Mouse (Mus musculus) hindbrain, embryonic 16.5 days (tissue): ENCODE measurements around the gene Cfap70. TPM values are rescaled to one million over a fixed set of nuclear protein-coding genes. Genes with fewer than 3 reads are reported as not detected.

Experiments used
- ATAC-seq: fragments of 200-750 bp; cut with Nextera tagmentation; 2 replicates; pipeline ENCODE4 v1.8.0; 2017; ENCODE audit warnings: moderate TSS enrichment, moderate library complexity
- H3K27ac ChIP-seq: fragments of 300-500 bp; sonication (generic); 2 replicates; pipeline ENCODE4 v1.5.1; 2014; ENCODE audit warnings: low read depth, mild to moderate bottlenecking, control low read depth, low read length, moderate library complexity
- H3K27me3 ChIP-seq: fragments of 300-500 bp; sonication (generic); replicated peaks from 2 replicates; pipeline ENCODE4 v1.6.1; 2014; ENCODE audit warnings: low read length; ENCODE audit not compliant: control insufficient read depth, insufficient read depth
- H3K36me3 ChIP-seq: fragments of 300-500 bp; sonication (generic); 2 replicates; pipeline ENCODE4 v1.6.1; 2014; ENCODE audit warnings: mild to moderate bottlenecking, low read length, moderate library complexity, mixed read lengths; ENCODE audit not compliant: control insufficient read depth, insufficient read depth
- H3K4me1 ChIP-seq: fragments of 300-500 bp; sonication (generic); 2 replicates; pipeline ENCODE4 v1.6.1; 2014; ENCODE audit warnings: low read depth, low read length; ENCODE audit not compliant: control insufficient read depth, insufficient read depth
- H3K4me2 ChIP-seq: fragments of 300-500 bp; sonication (generic); 2 replicates; pipeline ENCODE4 v1.6.1; 2014; ENCODE audit warnings: mild to moderate bottlenecking, low read length, control low read depth, moderate library complexity
- H3K4me3 ChIP-seq: fragments of 300-500 bp; sonication (generic); 2 replicates; pipeline ENCODE4 v1.5.1; 2014; ENCODE audit warnings: mild to moderate bottlenecking, low read length, control low read depth, moderate library complexity
- H3K9ac ChIP-seq: fragments of 300-500 bp; sonication (generic); 2 replicates; pipeline ENCODE4 v1.6.1; 2014; ENCODE audit warnings: low read depth, mild to moderate bottlenecking, control low read depth, low read length, moderate library complexity
- H3K9me3 ChIP-seq: fragments of 300-500 bp; sonication (generic); 2 replicates; pipeline ENCODE4 v1.6.1; 2014; ENCODE audit warnings: mild to moderate bottlenecking, low read length, moderate library complexity; ENCODE audit not compliant: control insufficient read depth
- WGBS: fragments of 180-500 bp; shearing (Covaris S2); extraction: QIAGEN DNeasy Blood & Tissue Kit; methylation state at CpG from one replicate; pipeline ENCODE4 v1.1.7; 2014; 5-methylcytosine and 5-hydroxymethylcytosine counted together
- polyA plus RNA-seq: library from polyadenylated mRNA; unstranded; fragments of >200 nt; fragmentation: Nextera tagmentation; extraction: Ambion mirVana; gene quantifications from 2 replicates; pipeline ENCODE4 v1.2.1, GENCODE M21; 2015

The Cfap70 gene
- polyA plus RNA-seq, 1 experiment from 2014 or later: 1.9 TPM

DNA sequence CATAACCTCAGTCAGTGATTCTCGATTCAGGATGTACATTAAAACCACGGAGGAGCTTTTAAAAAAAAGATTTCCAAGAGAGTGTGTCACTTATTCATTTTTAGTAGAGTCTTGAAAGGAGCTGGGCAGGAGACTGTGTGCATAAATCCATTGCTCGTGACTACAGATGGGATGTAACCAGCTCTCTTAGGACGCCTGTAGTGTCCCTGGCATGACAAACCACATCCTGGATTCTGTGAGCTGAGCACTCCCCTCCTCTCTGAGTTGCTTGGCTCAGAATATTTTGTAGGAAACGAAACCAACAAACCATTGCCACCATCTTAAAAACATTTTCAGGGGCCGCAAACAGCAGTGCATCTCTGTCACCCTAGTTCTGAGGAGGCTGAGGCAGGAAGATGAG is 15.1 kb downstream of the Cfap70 start:
- no peaks in the 10 kb centered on the region for H3K4me1 ChIP-seq
- H3K9ac ChIP-seq: no peak overlapping the region
- H3K4me2 ChIP-seq: no peak overlapping the region
- no peaks in the 10 kb centered on the region for H3K9me3 ChIP-seq
- ATAC-seq: no peak
- H3K27ac ChIP-seq: no peak overlapping the region
- no peaks in the 10 kb centered on the region for H3K27me3 ChIP-seq
- 79% methylated on average over 6 of the region's 6 CpGs for WGBS
- H3K4me3 ChIP-seq: no peak overlapping the region
- H3K36me3 ChIP-seq: no peaks in the 10 kb centered on the region

DNA sequence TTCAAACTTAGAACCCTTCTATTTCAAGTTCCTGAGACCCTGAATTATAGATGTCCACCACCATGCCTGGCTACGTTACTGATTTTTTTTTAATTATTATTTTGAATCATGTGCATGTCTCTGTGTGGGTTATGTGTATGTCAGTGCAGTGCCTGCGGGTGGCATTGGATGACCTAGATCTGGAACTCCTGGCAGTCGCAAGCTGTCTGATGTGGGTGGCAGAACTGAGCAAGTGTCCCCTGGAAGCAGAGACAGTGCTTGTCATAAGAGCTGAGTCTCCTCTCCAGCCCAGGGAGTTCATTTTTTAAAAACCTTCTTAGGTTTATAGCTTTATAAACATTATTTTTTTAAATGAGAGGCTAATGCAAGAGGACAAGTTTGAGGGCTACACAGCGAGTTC is 19.6 kb downstream of the Cfap70 start:
- no peak for ATAC-seq
- Histone ChIP-seq H3K4me2 (no peak overlapping the region), H3K27ac (no peak overlapping the region), H3K4me1 (no peaks in the 10 kb centered on the region), H3K9ac (no peak overlapping the region), H3K4me3 (no peak overlapping the region), H3K27me3 (no peaks in the 10 kb centered on the region), H3K36me3 (no peaks in the 10 kb centered on the region), H3K9me3 (no peaks in the 10 kb centered on the region)
- 93% methylated on average over 4 of the region's 4 CpGs for WGBS

DNA sequence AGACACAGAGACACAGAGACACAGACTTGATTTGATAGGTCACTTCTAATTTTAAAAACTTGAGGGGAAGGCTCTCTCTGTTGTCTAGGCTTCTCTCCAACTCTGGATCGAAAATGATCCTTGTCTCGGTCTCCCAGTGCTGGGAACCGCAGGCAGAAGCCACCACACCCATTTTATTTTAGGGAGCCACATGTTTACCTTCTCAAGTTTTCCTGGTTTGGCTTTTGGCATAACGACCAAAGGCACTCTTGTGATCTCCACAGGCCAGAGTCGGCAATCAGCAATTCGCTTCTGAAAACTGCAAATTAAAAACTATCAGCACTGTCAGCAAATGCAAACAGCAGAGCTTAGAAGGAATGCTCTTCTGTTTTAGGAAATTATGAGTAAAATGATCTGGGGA is 20.3 kb downstream of the Cfap70 start:
- no peak for ATAC-seq
- Histone ChIP-seq H3K9me3 (no peaks in the 10 kb centered on the region), H3K27me3 (no peaks in the 10 kb centered on the region), H3K4me3 (no peak overlapping the region), H3K27ac (no peak overlapping the region), H3K4me2 (no peak overlapping the region), H3K9ac (no peak overlapping the region), H3K4me1 (no peaks in the 10 kb centered on the region), H3K36me3 (no peaks in the 10 kb centered on the region)
- 86% methylated on average over 6 of the region's 6 CpGs for WGBS

- H3K36me3 ChIP-seq: no peaks in the 10 kb centered on the region
- no peaks in the 10 kb centered on the region for H3K4me1 ChIP-seq
- H3K27me3 ChIP-seq: no peaks in the 10 kb centered on the region
- H3K9ac ChIP-seq: no peak overlapping the region
- no peak overlapping the region for H3K27ac ChIP-seq
- ATAC-seq: no peak
- 55% methylated on average over 1 of the region's 1 CpGs for WGBS
- H3K4me3 ChIP-seq: no peak overlapping the region
- H3K9me3 ChIP-seq: no peaks in the 10 kb centered on the region
- H3K4me2 ChIP-seq: no peak overlapping the region
Observed at GRCm38 (mm10) chr14:20429833-20430232, 22.2 kb downstream of the Cfap70 start.

DNA sequence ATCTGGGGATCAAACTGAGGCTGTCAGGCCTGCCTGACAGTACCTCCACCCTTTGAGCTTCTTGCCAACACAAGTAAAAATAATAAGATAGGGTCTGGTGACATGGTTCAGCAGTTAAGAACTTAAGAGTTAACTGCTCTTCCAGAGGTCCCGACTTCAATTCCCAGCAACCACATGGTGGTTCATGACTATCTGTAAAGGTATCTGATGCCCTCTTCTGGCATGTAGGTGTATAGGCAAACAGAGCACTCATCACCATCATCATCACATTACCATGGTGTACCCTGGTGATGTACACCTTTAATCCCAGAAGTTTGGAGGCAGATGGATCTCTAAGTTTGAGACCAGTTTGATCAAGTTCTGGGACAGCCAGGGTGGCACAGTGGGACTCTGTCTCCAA is 23.4 kb downstream of the Cfap70 start:
- no peaks in the 10 kb centered on the region for H3K27me3 ChIP-seq
- H3K36me3 ChIP-seq: no peaks in the 10 kb centered on the region
- ATAC-seq: no peak
- H3K4me1 ChIP-seq: no peaks in the 10 kb centered on the region
- H3K4me2 ChIP-seq: no peak overlapping the region
- no peak overlapping the region for H3K27ac ChIP-seq
- H3K4me3 ChIP-seq: no peak overlapping the region
- no peak overlapping the region for H3K9ac ChIP-seq
- 20% methylated on average over 1 of the region's 1 CpGs for WGBS
- no peaks in the 10 kb centered on the region for H3K9me3 ChIP-seq

DNA sequence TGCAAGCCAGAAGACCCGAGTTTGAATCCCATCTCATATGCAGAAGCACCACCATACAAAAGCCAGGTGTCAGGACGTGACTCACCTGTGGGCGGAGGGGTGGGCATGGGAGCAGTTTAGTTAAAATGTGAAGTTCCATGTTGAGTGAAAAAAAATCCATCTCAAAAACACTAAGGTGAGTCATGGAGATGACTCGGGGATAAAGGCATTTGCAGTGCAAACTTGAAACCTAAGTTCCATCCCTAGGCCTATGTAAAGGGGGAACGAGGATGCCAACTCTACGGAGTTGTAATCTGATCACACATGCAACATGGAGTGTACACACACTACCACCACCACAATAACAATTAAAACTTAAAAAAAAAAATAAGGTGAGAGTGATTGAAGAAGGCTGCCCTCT is 29.0 kb downstream of the Cfap70 start:
- no peaks in the 10 kb centered on the region for H3K9me3 ChIP-seq
- 91% methylated on average over 6 of the region's 6 CpGs for WGBS
- no peaks in the 10 kb centered on the region for H3K4me1 ChIP-seq
- no peaks in the 10 kb centered on the region for H3K27me3 ChIP-seq
- H3K9ac ChIP-seq: no peak overlapping the region
- H3K36me3 ChIP-seq: no peaks in the 10 kb centered on the region
- H3K4me3 ChIP-seq: no peak overlapping the region
- H3K4me2 ChIP-seq: no peak overlapping the region
- H3K27ac ChIP-seq: no peak overlapping the region
- no peak for ATAC-seq

DNA sequence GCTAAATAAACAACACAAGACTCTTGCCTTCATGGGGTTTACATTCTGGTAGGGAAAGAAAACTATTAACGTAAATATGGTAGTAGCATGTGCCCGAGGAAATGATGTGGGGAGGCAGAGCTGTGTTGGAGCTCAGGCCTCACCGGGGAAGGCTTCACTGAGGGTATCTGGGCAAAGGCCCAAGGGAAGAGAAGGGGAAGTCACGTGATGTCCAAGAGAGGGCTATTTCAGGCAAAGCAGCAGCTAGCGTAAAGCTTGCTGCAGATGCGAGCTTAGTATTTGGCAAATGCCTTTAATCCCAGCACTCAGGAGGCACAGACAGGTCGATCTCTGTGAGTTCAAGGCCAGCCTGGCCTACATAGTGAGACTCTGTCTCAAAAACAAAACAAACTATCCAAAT is 29.8 kb downstream of the Cfap70 start:
- H3K27ac ChIP-seq: no peak overlapping the region
- H3K9me3 ChIP-seq: no peaks in the 10 kb centered on the region
- WGBS: 72% methylated on average over 7 of the region's 7 CpGs
- H3K4me2 ChIP-seq: no peak overlapping the region
- H3K27me3 ChIP-seq: no peaks in the 10 kb centered on the region
- H3K4me1 ChIP-seq: no peaks in the 10 kb centered on the region
- no peaks in the 10 kb centered on the region for H3K36me3 ChIP-seq
- no peak overlapping the region for H3K9ac ChIP-seq
- H3K4me3 ChIP-seq: no peak overlapping the region
- ATAC-seq: no peak

DNA sequence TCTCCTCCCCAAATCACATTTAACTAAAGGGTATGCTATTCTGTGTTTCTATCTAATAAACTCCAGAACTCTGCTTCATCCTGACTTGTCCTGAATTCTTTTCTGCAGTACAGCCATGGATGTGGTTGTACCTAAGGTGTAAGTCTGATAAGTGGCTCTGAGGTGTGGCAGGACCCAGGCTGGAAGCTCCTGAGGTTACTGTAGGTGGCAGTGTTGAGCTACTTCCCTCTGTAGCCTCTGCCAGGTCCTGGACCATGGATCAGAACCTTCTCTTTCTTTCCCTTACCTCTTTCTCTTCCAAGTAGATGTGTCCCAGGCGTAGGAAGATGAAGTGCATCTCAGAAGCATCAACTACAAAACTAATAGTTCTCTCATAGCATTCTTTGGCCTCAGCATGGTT is 52.0 kb downstream of the Cfap70 start:
- H3K9ac ChIP-seq: no peak overlapping the region
- no peaks in the 10 kb centered on the region for H3K9me3 ChIP-seq
- H3K4me1 ChIP-seq: no peaks in the 10 kb centered on the region
- no peaks in the 10 kb centered on the region for H3K27me3 ChIP-seq
- no peaks in the 10 kb centered on the region for H3K36me3 ChIP-seq
- no peak overlapping the region for H3K4me2 ChIP-seq
- H3K4me3 ChIP-seq: no peak overlapping the region
- no peak overlapping the region for H3K27ac ChIP-seq
- 65% methylated on average over 1 of the region's 1 CpGs for WGBS
- ATAC-seq: no peak

DNA sequence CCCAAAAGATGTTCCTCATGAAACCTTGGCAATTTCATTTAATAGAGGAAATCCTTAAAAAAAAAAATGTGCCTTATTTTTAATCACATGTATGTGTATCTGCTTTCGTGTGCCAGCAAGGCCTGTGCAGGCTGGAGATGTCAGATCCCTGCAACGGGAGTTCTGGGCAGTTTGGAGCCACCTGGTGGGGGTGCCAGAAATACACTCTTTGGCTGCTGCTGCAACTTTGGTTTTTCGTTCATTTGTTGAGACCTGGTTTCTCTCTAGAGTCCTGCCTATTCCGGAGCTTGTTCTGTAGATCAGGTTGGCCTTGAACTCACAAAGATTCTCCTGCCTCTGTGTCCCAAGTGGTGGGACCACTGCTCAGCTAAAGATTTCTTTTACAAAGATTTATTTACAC is 53.2 kb downstream of the Cfap70 start:
- no peaks in the 10 kb centered on the region for H3K36me3 ChIP-seq
- H3K4me3 ChIP-seq: no peak overlapping the region
- H3K4me2 ChIP-seq: no peak overlapping the region
- no peak for ATAC-seq
- no peaks in the 10 kb centered on the region for H3K9me3 ChIP-seq
- no peaks in the 10 kb centered on the region for H3K27me3 ChIP-seq
- H3K27ac ChIP-seq: no peak overlapping the region
- H3K9ac ChIP-seq: no peak overlapping the region
- H3K4me1 ChIP-seq: 0 out of 2 replicates have a peak, but pooled peaks cover 3% of the 10 kb centered on the region
- 53% methylated on average over 4 of the region's 4 CpGs for WGBS

DNA sequence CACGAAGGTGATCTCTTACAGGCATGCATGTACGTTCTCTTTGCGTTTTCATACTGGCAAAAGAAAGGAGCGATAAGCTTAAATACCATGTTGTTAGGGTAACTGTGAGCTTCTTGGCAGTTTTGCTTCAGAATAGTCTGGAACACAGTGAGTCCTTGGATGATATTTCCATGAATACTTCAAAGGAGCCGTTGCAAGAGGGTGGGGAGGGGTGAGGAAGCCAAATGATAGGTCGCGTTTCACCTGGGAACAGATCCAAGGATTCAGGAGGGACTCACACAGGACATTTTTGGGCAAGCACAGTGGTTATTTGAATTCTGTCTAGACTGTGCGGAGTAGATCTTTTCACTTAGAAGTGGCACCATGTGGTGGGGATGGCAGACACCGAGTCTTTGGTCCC is 54.8 kb downstream of the Cfap70 start:
- Histone ChIP-seq H3K36me3 (no peaks in the 10 kb centered on the region), H3K4me2 (no peak overlapping the region), H3K27ac (no peak overlapping the region), H3K4me3 (no peak overlapping the region), H3K27me3 (no peaks in the 10 kb centered on the region), H3K4me1 (peaks cover 6% of the 10 kb centered on the region), H3K9me3 (no peaks in the 10 kb centered on the region), H3K9ac (no peak overlapping the region)
- ATAC-seq: no peak
- 81% methylated on average over 9 of the region's 9 CpGs for WGBS
